Mouse (Mus musculus): ENCODE results near the gene Atp8a2.
A peak's percentile ranks its signal among the peaks of the same experiment; 100 is the strongest.

DNA sequence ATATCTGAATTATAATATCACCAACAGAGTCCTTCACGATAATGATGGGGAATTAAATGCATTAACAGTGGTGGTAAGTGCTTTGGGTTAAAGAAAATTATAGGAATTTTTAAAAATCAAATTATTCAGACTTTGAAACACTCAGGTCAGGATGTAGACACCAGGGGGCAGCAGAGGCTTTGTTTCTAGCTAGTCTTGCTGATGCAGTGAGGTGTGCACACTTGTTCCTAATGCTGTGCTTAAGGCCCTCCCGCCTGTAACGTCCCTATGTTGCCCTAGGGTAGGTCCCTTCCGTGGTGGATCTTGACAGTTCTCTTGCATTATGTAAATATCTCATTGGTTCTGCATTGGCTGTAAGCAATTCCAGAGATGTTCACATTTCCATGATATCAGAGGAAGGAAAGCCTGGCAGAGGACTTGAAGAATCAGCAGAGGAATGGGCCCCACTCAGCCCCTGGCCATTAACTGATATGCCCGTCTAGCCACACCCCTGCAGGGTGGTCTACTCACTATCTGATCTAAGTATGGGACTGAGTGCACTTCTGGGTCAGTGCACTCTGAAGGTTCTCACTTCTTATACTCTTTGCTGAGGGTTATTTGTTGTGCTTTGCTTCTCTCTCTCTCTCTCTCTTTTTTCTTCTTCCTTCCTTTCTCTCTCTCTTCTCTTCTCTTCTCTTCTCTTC is 591.2 kb downstream of the Atp8a2 start:
- TF ChIP-seq POLR2A (IDR thresholded peaks at IDR 0.05; ENCODE audit: borderline replicate concordance, low read depth, low read length): no peak
- TF ChIP-seq CTCF (IDR thresholded peaks at IDR 0.05; ENCODE audit: low read depth, low read length): peak; percentile 48
